Mouse (Mus musculus): ENCODE measurements around the gene Rbm28.

DNA sequence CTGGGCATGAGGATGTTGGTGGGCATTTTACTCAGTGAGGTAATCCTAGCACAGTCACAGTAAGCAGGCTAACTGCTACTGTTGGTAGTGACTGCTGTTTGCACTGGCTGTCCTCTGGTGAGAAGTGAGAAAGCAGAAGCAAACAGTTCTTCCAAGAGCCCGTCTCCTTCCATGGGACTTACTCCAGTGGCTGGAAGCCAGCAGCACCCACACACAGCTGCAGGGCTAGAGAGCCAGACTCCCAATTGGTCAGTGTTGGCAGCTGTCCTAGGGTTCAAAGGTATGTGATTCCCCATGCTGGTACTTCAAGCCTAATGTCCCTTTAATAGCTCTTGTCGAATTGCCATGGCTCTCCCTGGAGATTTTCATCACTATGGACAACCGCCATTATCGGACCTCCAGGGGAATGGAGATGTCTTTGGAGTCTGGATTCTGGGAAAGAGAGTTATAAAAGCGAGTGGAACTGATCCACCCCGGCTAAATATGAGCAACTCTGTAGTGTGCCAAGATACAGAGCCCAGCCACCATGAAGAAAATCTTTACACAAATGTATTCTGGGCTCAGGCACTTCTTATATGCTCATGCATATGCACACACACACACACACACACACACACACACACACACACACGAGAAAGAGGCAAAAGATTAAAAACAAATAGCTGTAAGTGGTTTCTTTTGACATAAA lies 47.2 kb downstream of the Rbm28 start:
- no peak for TF ChIP-seq POLR2A (IDR thresholded peaks at IDR 0.05; ENCODE audit: low read depth, low read length)
- no peak for TF ChIP-seq RCOR1 (conservative IDR thresholded peaks at IDR 0.05; ENCODE audit: low read depth, low read length)
- no peak for TF ChIP-seq TBP (conservative IDR thresholded peaks at IDR 0.05; ENCODE audit: low read depth, low read length)
- no peak for TF ChIP-seq KAT2A (IDR thresholded peaks at IDR 0.05; ENCODE audit: insufficient replicate concordance, low read length)
- TF ChIP-seq MAZ (IDR thresholded peaks at IDR 0.05; ENCODE audit: low read depth, low read length): no peak
- TF ChIP-seq CTCF (conservative IDR thresholded peaks at IDR 0.05 in 1 of 2, IDR thresholded peaks at IDR 0.05 in 1 of 2; ENCODE audit: low read depth in 2 of 2, low read length in 2 of 2): no peak
- no peak for TF ChIP-seq ZC3H11A (IDR thresholded peaks at IDR 0.05; ENCODE audit: low read depth, low read length)
